ENCODE assay signal across 41 mouse cellular contexts in the genomic region with DNA sequence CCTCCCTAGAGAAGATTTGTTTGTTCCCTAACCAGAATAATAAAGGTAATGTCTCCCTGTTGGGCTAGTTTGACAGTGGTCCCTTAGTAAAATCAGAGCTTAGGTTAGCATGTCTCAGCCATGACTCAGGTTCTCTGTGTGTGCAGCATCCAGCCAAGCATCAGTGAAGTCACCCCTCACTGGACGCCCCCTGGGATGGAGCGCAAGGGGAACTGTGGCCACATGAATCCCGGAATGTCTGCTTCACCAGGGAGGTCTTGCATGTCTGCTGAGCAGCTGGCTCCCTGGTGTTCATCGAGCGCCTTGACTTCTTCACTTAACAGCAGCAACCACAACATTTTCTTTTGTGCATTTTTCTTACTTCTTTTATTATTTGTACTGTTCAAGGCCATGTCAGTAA. TPM values are rescaled to one million over a fixed set of nuclear protein-coding genes. Genes with fewer than 3 reads are reported as not detected.
"Had no signal": no experiment of that assay in that cellular context is flagged by ENCODE, and none has a peak within 500 bp of the region (broad histone marks: within the 10 kb centered on the region; RNA-seq: fewer than 3 reads in every experiment).

No protein-coding gene starts in this region.

- H3K4me3 ChIP-seq: heart, adult 2 months; heart, embryonic 13.5 days; heart, embryonic 15.5 days; hindbrain, embryonic 13.5 days; hindbrain, embryonic 15.5 days; kidney, embryonic 15.5 days; left cerebral cortex, adult 2 months; limb, embryonic 13.5 days; liver, embryonic 13.5 days; liver, embryonic 15.5 days had no signal

- H3K36me3 ChIP-seq: heart, embryonic 13.5 days; heart, embryonic 15.5 days; hindbrain, embryonic 13.5 days; hindbrain, embryonic 15.5 days; kidney, embryonic 15.5 days; limb, embryonic 13.5 days; liver, embryonic 13.5 days; liver, embryonic 15.5 days had no signal

- ATAC-seq: hindbrain, postnatal 0 days; intestine, embryonic 16.5 days had no signal

- H3K27ac ChIP-seq: heart, adult 2 months; heart, embryonic 13.5 days; heart, embryonic 15.5 days; hindbrain, embryonic 13.5 days; hindbrain, embryonic 15.5 days; hindbrain, postnatal 0 days; kidney, embryonic 15.5 days; kidney, postnatal 0 days; left cerebral cortex, adult 2 months; limb, embryonic 13.5 days; liver, embryonic 13.5 days; liver, embryonic 15.5 days had no signal

- H3K9me3 ChIP-seq: heart, embryonic 13.5 days; heart, embryonic 15.5 days; hindbrain, embryonic 13.5 days; hindbrain, embryonic 15.5 days; kidney, embryonic 15.5 days; limb, embryonic 13.5 days; liver, embryonic 13.5 days; liver, embryonic 15.5 days had no signal

- H3K27me3 ChIP-seq: heart, embryonic 13.5 days; hindbrain, embryonic 13.5 days; hindbrain, embryonic 15.5 days; limb, embryonic 13.5 days had no signal

- H3K4me1 ChIP-seq: heart, embryonic 13.5 days; heart, embryonic 15.5 days; hindbrain, embryonic 13.5 days; hindbrain, embryonic 15.5 days; kidney, embryonic 15.5 days; limb, embryonic 13.5 days; liver, embryonic 13.5 days; liver, embryonic 15.5 days had no signal

- H3K9ac ChIP-seq: heart, embryonic 13.5 days; heart, embryonic 15.5 days; hindbrain, embryonic 13.5 days; hindbrain, embryonic 15.5 days; kidney, embryonic 15.5 days; limb, embryonic 13.5 days; liver, embryonic 13.5 days; liver, embryonic 15.5 days had no signal

- DNase-seq: gastrocnemius, postnatal 14 days; gastrocnemius, postnatal 36 days; heart, adult 11 months; heart, adult 2 months; heart, postnatal 14 days; heart, postnatal 36 days; kidney, adult 11 months; kidney, adult 2 months; kidney, adult 9 months; kidney, postnatal 14 days; kidney, postnatal 36 days; layer of hippocampus, adult 9-11 months; liver; liver, embryonic 13.5 days had no signal

- H3K4me2 ChIP-seq: heart, embryonic 11.5 days; heart, embryonic 13.5 days; heart, embryonic 15.5 days; hindbrain, embryonic 13.5 days; hindbrain, embryonic 15.5 days; kidney, embryonic 15.5 days; limb, embryonic 13.5 days; liver, embryonic 11.5 days; liver, embryonic 13.5 days; liver, embryonic 15.5 days had no signal

RNA-seq across cellular contexts. Expression of gene 4933406M09Rik, which starts 8.1 kb away (rescaled TPM):
- total RNA-seq: gastrocnemius, adult 18-20 months; gastrocnemius, adult 8-10 months; gastrocnemius, postnatal 14 days; gastrocnemius, postnatal 36 days; heart, adult 2 months; heart, postnatal 14 days; heart, postnatal 36 days; hematopoietic stem cell, adult 5-6 weeks; hindbrain, postnatal 0 days; layer of hippocampus, adult 18-20 months; layer of hippocampus, adult 8-10 months; layer of hippocampus, postnatal 25 days; left cerebral cortex, adult 2 months; left cerebral cortex, postnatal 14 days; left cerebral cortex, postnatal 36 days had no signal
- polyA plus RNA-seq: gonadal fat pad, adult 2 months; heart, adult 2 months; heart, embryonic 11.5 days; heart, embryonic 13.5 days; heart, embryonic 15.5 days; heart, postnatal 0 days; hindbrain, embryonic 11.5 days; hindbrain, embryonic 13.5 days; hindbrain, embryonic 15.5 days; hindbrain, postnatal 0 days; intestine, embryonic 14.5 days; kidney, embryonic 15.5 days; kidney, postnatal 0 days; large intestine, adult 2 months; limb, embryonic 11.5 days; limb, embryonic 13.5 days; liver, embryonic 11.5 days; liver, embryonic 13.5 days; liver, embryonic 15.5 days had no signal
